Mouse (Mus musculus) c-Kit-positive CD71-positive TER-119-positive erythroid progenitor cells, embryonic 14.5 days (primary cell): ENCODE results near the gene Kif1b.
"Not testable (repeated sequence)": the region's sequence is repeated elsewhere in the genome, so short reads cannot be mapped to it uniquely, and the experiment has no call there.

Experiments
- DNase-seq: peaks from one replicate; pipeline ENCODE4 v3.0.0-alpha.2; 2013; ENCODE audit warnings: low spot score

Gene Kif1b

GRCm38 (mm10) chr4:149220042-149220473 is 87.4 kb downstream of the Kif1b start:
- no peak for DNase-seq

- DNase-seq: no peak
These were observed 88.0 kb downstream of the Kif1b start for GRCm38 (mm10) chr4:149219401-149220041.

- no peak for DNase-seq
These were observed 89.0 kb downstream of the Kif1b start for GRCm38 (mm10) chr4:149218476-149218875.

- DNase-seq: no peak
These were observed 91.5 kb downstream of the Kif1b start for GRCm38 (mm10) chr4:149215982-149216381.

- DNase-seq: no peak
These were observed 92.1 kb downstream of the Kif1b start for GRCm38 (mm10) chr4:149215397-149215796.

GRCm38 (mm10) chr4:149214468-149214867 is 93.0 kb downstream of the Kif1b start:
- DNase-seq: not testable (repeated sequence)

- DNase-seq: no peak
These were observed 94.0 kb downstream of the Kif1b start for GRCm38 (mm10) chr4:149213466-149213865.

- DNase-seq: not testable (repeated sequence)
These were observed 96.1 kb downstream of the Kif1b start for GRCm38 (mm10) chr4:149211441-149211840.

GRCm38 (mm10) chr4:149202467-149202866 is 105.0 kb downstream of the Kif1b start:
- no peak for DNase-seq

- DNase-seq: no peak
These were observed 106.4 kb downstream of the Kif1b start for GRCm38 (mm10) chr4:149201110-149201509.

- no peak for DNase-seq
These were observed 110.3 kb downstream of the Kif1b start for GRCm38 (mm10) chr4:149197180-149197579.

GRCm38 (mm10) chr4:149191103-149191502 is 116.4 kb downstream of the Kif1b start:
- DNase-seq: no peak

GRCm38 (mm10) chr4:149188563-149188962 is 118.9 kb downstream of the Kif1b start:
- DNase-seq: no peak

GRCm38 (mm10) chr4:149182755-149183154 is 124.7 kb downstream of the Kif1b start:
- peak; percentile 22 for DNase-seq

- no peak for DNase-seq
These were observed 125.3 kb downstream of the Kif1b start for GRCm38 (mm10) chr4:149182192-149182591.

GRCm38 (mm10) chr4:149179573-149179972 is 127.9 kb downstream of the Kif1b start:
- no peak for DNase-seq

- DNase-seq: no peak
These were observed 128.3 kb downstream of the Kif1b start for GRCm38 (mm10) chr4:149179160-149179559.

GRCm38 (mm10) chr4:149178328-149178727 is 129.2 kb downstream of the Kif1b start:
- DNase-seq: no peak

GRCm38 (mm10) chr4:149177046-149177445 is 130.4 kb downstream of the Kif1b start:
- DNase-seq: no peak

GRCm38 (mm10) chr4:149176645-149177044 is 130.8 kb downstream of the Kif1b start:
- DNase-seq: no peak

GRCm38 (mm10) chr4:149173661-149174060 is 133.8 kb downstream of the Kif1b start:
- DNase-seq: no peak

- DNase-seq: no peak
These were observed 134.8 kb downstream of the Kif1b start for GRCm38 (mm10) chr4:149172666-149173065.

GRCm38 (mm10) chr4:149172083-149172482 is 135.4 kb downstream of the Kif1b start:
- DNase-seq: no peak

- no peak for DNase-seq
These were observed 135.9 kb downstream of the Kif1b start for GRCm38 (mm10) chr4:149171581-149171981.
